Mouse (Mus musculus) spleen, adult 2 months (tissue): ENCODE results near the gene Slfn2.

Experiments used
- CTCF ChIP-seq: fragments of 200-500 bp; IDR thresholded peaks from 2 replicates; pipeline ENCODE4 v1.5.1; 2011; ENCODE audit warnings: mild to moderate bottlenecking, inconsistent platforms; ENCODE audit not compliant: insufficient read depth, insufficient read length, insufficient replicate concordance; ENCODE audit errors: extremely low read depth
- POLR2A ChIP-seq: fragments of 200-500 bp; IDR thresholded peaks from 2 replicates; pipeline ENCODE4 v1.6.1; 2011; ENCODE audit warnings: low read depth, low read length, inconsistent platforms

DNA sequence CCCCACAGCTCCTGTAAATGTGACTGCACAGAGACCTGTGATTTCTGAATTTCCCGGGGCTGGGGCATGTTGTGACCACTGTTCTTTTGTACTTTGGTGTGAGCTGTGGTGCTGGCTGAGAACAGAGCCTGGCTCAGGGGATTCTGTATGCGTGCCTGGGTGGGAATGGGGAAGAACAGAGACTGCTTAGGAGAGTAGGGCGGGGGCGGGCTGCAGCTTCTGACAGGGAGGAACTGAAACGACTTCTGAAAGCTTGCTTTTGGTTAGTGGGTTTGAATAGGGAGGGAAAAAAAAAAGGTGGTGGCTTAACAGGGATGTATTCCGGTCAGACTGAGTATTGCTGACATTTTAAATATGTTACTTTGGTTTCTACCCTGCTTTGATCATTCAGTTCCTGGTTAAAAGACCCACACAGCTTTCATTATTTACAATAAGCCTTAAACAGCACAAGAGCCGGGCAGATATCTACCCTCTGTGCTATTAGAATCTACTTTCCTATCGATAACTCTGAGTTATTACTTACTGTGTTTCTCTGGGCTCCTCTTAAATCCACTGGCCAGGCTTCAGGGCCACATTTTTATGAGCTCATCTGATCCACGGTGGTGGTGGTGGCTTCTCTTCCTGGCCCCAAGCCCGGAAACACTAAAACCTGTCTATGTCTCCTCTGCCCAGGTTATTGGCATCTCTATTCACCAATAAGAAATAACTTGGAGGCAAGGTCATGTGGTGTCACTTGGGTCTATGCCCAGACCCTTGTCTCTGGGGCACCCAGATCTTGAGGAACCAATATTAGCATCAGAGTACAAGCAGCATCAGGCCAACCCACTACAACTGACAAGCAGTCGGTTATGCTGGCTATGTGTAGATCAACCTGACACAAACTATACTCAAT lies 2.0 kb downstream of the Slfn2 start:
- TF ChIP-seq CTCF (no peak), POLR2A (peak; percentile 67)
